Mouse (Mus musculus): ENCODE data around the gene Timm10. TPM values are rescaled to one million over a fixed set of nuclear protein-coding genes. Genes with fewer than 3 reads are reported as not detected.
A peak's percentile ranks its signal among the peaks of the same experiment; 100 is the strongest.

The Timm10 gene
- polyA plus RNA-seq, 1 experiment from 2014 or later = 83.3 TPM

DNA sequence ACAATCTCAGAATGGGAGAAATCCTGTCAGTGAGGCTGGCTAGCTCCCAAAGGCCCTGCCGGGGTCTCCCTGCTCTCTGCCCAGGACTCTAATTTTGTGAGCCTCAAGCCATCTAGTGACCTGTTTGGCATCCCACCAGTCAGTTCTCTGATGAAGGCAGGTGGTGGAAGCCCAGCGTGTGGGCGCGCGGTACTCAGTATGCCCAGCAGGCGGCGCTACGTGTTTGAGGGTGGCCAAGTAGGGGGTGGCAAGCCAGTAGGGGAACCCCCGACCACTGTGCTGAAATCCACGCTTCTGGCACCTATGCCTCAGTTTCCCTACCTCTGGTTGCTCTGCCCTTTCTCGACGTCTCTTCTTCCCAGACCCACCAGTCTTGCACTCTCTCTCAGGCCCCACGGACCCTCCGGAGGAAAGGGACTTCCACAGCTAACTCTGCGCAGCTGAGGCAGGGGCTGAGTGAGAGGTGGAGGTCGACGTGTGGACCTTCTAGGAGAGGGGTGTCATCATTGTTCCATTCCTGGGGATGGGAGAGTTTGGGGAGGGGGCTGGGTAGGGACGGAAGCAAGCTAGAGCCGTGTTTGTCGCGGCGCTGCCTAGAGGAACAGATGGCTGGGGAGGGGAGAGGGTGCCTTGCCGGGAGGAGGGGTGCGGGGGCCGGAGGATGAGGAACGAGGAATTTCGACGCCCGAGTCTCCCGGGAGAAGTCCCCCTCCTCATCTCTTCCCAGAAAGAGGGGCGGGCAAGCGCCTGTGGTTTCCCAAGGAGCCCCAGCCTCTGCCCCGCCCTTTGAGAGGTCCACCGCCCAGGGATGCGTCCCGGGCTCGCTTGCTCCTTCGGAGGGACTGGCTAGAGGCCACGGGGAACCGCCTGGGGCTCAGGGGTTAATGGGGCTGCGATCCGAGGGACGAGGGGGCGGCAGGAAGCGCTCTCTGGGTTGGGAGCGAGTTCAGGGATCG lies 39.1 kb downstream of the Timm10 start:
- peak; percentile 58 for ATAC-seq (ENCODE audit: low FRiP score)
- peak; percentile 67 for DNase-seq (ENCODE audit: low spot score)
- peaks cover 47% of the 10 kb centered on the region for H3K27me3 ChIP-seq (ENCODE audit: control insufficient read depth, insufficient read depth, low read length)

DNA sequence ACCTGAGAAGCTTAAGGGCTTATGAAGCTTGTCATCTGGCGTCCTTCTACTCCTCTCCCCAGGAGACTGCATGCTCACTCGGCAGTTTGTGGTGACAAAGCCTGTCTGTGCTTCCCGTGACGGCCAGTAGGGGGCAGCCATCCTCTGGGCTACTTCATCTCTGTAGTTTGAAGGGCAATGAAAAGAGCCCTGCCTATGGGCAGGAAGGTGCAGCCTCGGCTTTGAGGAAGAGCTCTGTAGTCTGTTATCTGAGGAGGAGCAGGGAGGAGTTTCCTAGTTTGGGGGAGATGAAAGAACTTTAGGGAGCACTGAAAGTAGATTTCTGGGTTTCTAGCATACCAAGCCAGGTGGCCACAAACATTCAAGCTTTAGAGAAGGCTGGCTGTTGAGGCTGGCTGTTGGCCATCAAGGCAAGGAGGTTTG lies 41.7 kb downstream of the Timm10 start:
- Histone ChIP-seq H3K9ac (no peak overlapping the region), H3K4me2 (replicated peaks) (no peak overlapping the region), H3K4me1 (replicated peaks; ENCODE audit: control insufficient read depth, insufficient read depth, low read length) (peaks cover 9% of the 10 kb centered on the region), H3K4me3 (replicated peaks; ENCODE audit: low read length) (no peak overlapping the region), H3K9me3 (ENCODE audit: control insufficient read depth, low read length) (no peaks in the 10 kb centered on the region), H3K27ac (no peak overlapping the region), H3K36me3 (replicated peaks; ENCODE audit: control insufficient read depth, insufficient read depth) (no peaks in the 10 kb centered on the region; the same call in 1 of the 2 replicates), H3K27me3 (ENCODE audit: control insufficient read depth, insufficient read depth, low read length) (peaks cover 73% of the 10 kb centered on the region)
- DNase-seq (ENCODE audit: low spot score) = no peak
- ATAC-seq (ENCODE audit: low FRiP score) = no peak
- 4% methylated on average over 5 of the region's 5 CpGs for WGBS

More for the DNA sequence above, 39.1 kb downstream of the Timm10 start:
- Histone ChIP-seq H3K27ac (no peak overlapping the region), H3K36me3 (replicated peaks; ENCODE audit: control insufficient read depth, insufficient read depth) (no peaks in the 10 kb centered on the region), H3K4me3 (replicated peaks; ENCODE audit: low read length) (peak overlapping the region; percentile 34), H3K4me2 (replicated peaks) (peak overlapping the region; percentile 69), H3K9me3 (ENCODE audit: control insufficient read depth, low read length) (no peaks in the 10 kb centered on the region), H3K4me1 (replicated peaks; ENCODE audit: control insufficient read depth, insufficient read depth, low read length) (peaks cover 9% of the 10 kb centered on the region), H3K9ac (peak overlapping the region; percentile 39)
- under 1% methylated on average over 43 of the region's 47 CpGs for WGBS

DNA sequence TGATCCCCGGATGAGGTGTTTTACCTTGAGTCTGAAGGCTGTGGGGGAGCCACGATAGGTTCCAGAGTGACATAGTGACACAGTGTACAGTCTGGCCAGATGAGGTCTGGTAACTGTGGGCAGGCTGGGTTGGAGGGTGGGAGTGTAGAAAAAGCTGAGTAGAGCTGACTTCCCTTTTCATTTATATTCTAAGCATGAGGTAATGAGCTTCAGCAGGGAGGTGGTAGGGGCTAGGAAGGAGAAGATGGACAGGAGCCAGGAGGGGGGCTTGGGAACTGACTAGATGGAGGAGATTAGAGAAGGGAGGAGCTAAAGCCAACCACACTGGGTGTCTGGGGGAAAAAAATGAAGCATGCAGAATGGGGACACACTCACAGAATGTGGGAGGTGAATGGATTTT lies 42.2 kb downstream of the Timm10 start:
- DNase-seq (ENCODE audit: low spot score) (no peak), ATAC-seq (ENCODE audit: low FRiP score) (no peak)
- peaks cover 9% of the 10 kb centered on the region for H3K4me1 ChIP-seq (replicated peaks; ENCODE audit: control insufficient read depth, insufficient read depth, low read length)
- no peaks in the 10 kb centered on the region for H3K9me3 ChIP-seq (ENCODE audit: control insufficient read depth, low read length)
- H3K4me3 ChIP-seq (replicated peaks; ENCODE audit: low read length) = no peak overlapping the region
- H3K36me3 ChIP-seq (replicated peaks; ENCODE audit: control insufficient read depth, insufficient read depth) = no peaks in the 10 kb centered on the region; the same call in 1 of the 2 replicates
- no peak overlapping the region for H3K9ac ChIP-seq
- H3K27ac ChIP-seq = no peak overlapping the region
- 64% methylated on average over 2 of the region's 2 CpGs for WGBS
- H3K27me3 ChIP-seq (ENCODE audit: control insufficient read depth, insufficient read depth, low read length) = peaks cover 78% of the 10 kb centered on the region
- no peak overlapping the region for H3K4me2 ChIP-seq (replicated peaks)

DNA sequence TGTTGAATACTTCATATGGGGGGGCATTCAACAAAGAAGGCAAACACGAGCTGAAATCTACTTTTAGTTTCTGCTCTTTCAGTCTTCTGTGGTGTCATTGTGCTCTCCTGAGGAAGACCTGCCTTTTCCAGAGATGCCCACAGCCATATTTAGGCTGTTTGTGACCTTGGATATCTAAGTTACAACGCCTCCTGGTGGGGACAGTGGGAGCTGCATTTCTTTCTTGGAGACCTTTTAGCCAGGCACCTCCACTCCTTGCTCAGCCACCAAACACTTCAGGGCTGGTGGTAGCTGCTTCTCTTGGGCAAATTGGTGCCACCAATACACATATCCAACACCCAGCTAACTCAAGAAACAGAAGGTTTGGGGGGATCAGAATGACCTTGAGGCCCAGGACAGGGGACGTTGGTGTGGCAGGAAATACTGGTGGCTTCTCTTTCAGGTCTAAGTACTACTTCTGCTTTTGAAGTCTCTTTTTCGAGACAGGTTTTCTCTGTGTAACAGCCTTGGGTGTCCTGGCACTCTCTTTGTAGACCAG lies 43.9 kb downstream of the Timm10 start:
- Histone ChIP-seq H3K27ac (no peak overlapping the region), H3K4me2 (replicated peaks) (no peak overlapping the region), H3K9ac (no peak overlapping the region), H3K36me3 (replicated peaks; ENCODE audit: control insufficient read depth, insufficient read depth) (no peaks in the 10 kb centered on the region; the same call in 1 of the 2 replicates), H3K4me3 (replicated peaks; ENCODE audit: low read length) (no peak overlapping the region), H3K9me3 (ENCODE audit: control insufficient read depth, low read length) (no peaks in the 10 kb centered on the region), H3K4me1 (replicated peaks; ENCODE audit: control insufficient read depth, insufficient read depth, low read length) (peaks cover 7% of the 10 kb centered on the region), H3K27me3 (ENCODE audit: control insufficient read depth, insufficient read depth, low read length) (peaks cover 91% of the 10 kb centered on the region)
- DNase-seq (ENCODE audit: low spot score) = no peak
- ATAC-seq (ENCODE audit: low FRiP score) = no peak
- 61% methylated on average over 4 of the region's 4 CpGs for WGBS

DNA sequence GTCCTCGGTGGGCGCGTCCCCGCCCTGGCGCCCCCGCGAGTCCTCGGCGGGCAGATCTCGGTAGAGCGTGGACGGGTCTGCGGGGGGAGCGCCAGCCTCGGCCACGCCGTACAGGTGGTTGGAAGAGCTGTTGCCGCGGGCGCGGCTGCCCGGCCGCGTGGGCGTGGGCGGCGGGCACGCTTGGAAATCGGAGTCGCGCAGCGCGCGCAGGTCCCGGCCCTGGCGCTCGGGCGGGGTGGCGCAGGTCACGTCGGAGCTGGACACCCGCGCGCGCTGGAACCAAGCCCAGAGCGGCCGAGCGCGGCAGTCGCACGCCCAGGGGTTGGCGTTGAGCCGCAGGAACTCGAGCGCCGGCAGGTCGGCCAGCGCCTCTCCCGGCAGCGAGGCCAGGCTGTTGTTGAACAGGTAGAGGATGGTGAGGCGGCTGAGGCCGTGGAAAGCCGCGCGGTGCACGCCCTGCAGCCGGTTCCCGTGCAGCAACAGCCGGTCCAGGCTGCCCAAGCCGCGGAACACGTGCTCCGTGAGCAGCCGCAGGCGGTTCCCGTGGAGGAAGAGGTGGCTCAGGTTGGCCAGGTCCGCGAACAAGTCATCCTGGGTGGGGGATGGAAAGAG lies 45.4 kb downstream of the Timm10 start:
- Histone ChIP-seq H3K4me2 (replicated peaks) (peak overlapping the region; percentile 91), H3K9ac (peak overlapping the region; percentile 57), H3K27me3 (ENCODE audit: control insufficient read depth, insufficient read depth, low read length) (peaks cover 78% of the 10 kb centered on the region), H3K9me3 (ENCODE audit: control insufficient read depth, low read length) (no peaks in the 10 kb centered on the region), H3K4me3 (replicated peaks; ENCODE audit: low read length) (peak overlapping the region; percentile 44), H3K4me1 (replicated peaks; ENCODE audit: control insufficient read depth, insufficient read depth, low read length) (no peaks in the 10 kb centered on the region; the same call in 1 of the 2 replicates), H3K36me3 (replicated peaks; ENCODE audit: control insufficient read depth, insufficient read depth) (no peaks in the 10 kb centered on the region; the same call in 1 of the 2 replicates), H3K27ac (no peak overlapping the region)
- ATAC-seq (ENCODE audit: low FRiP score) (peak; percentile 60), DNase-seq (ENCODE audit: low spot score) (no peak)
- under 1% methylated on average over 74 of the region's 78 CpGs for WGBS

DNA sequence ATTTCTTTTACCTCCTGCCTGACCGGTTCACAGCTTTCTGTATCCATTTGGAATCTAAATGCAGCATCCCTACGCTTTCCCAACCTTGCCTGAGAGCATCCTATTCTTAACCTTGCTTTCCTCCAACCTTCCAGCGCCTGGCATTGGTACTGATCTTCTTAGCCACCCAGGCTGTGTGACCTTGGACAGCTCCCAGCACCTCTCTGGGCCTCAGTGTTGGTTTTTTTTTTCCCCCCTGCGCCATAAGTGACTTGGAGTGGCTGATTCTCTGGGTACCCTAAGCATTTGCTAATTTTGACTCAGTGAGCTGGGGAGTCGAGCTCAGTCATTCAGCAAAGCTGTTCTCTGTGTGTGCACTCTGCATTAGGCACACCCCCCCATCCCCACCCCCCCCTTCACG lies 49.0 kb downstream of the Timm10 start:
- H3K4me2 ChIP-seq (replicated peaks) = no peak overlapping the region
- no peak overlapping the region for H3K27ac ChIP-seq
- H3K4me3 ChIP-seq (replicated peaks; ENCODE audit: low read length) = no peak overlapping the region
- no peak for DNase-seq (ENCODE audit: low spot score)
- H3K36me3 ChIP-seq (replicated peaks; ENCODE audit: control insufficient read depth, insufficient read depth) = no peaks in the 10 kb centered on the region; the same call in 1 of the 2 replicates
- peaks cover 57% of the 10 kb centered on the region for H3K27me3 ChIP-seq (ENCODE audit: control insufficient read depth, insufficient read depth, low read length)
- no peaks in the 10 kb centered on the region for H3K9me3 ChIP-seq (ENCODE audit: control insufficient read depth, low read length)
- no peak overlapping the region for H3K9ac ChIP-seq
- 49% methylated on average over 6 of the region's 6 CpGs for WGBS
- no peaks in the 10 kb centered on the region; the same call in 1 of the 2 replicates for H3K4me1 ChIP-seq (replicated peaks; ENCODE audit: control insufficient read depth, insufficient read depth, low read length)
- no peak for ATAC-seq (ENCODE audit: low FRiP score)

Other genes starting within 250 kb of the Timm10 start
- 30.7 and 34.8 TPM in 2 replicates for gene Ctnnd1, start 176.2 kb upstream of the Timm10 start, polyA plus RNA-seq (2014; fragmentation: Nextera tagmentation; extraction: Ambion mirVana)
- gene Btbd18, start 167.9 kb upstream of the Timm10 start, polyA plus RNA-seq (2014; fragmentation: Nextera tagmentation; extraction: Ambion mirVana) = 0.16 and 0.40 TPM in 2 replicates
- gene Selenoh, start 156.2 kb upstream of the Timm10 start, polyA plus RNA-seq (2014; fragmentation: Nextera tagmentation; extraction: Ambion mirVana) = 196 and 205 TPM in 2 replicates
- gene Gm28635, start 149.0 kb upstream of the Timm10 start, polyA plus RNA-seq (2014; fragmentation: Nextera tagmentation; extraction: Ambion mirVana) = not detected in 2 replicates
- gene Med19, start 148.6 kb upstream of the Timm10 start, polyA plus RNA-seq (2014; fragmentation: Nextera tagmentation; extraction: Ambion mirVana) = 59.3 and 61.3 TPM in 2 replicates
- gene Tmx2, start 147.9 kb upstream of the Timm10 start, polyA plus RNA-seq (2014; fragmentation: Nextera tagmentation; extraction: Ambion mirVana) = 316 and 341 TPM in 2 replicates
- gene Zdhhc5, start 111.8 kb upstream of the Timm10 start, polyA plus RNA-seq (2014; fragmentation: Nextera tagmentation; extraction: Ambion mirVana) = 21.9 and 22.5 TPM in 2 replicates
- gene Clp1, start 99.6 kb upstream of the Timm10 start, polyA plus RNA-seq (2014; fragmentation: Nextera tagmentation; extraction: Ambion mirVana) = 21.3 and 22.3 TPM in 2 replicates
- gene Ypel4, start 92.9 kb upstream of the Timm10 start, polyA plus RNA-seq (2014; fragmentation: Nextera tagmentation; extraction: Ambion mirVana) = 12.5 and 13.1 TPM in 2 replicates
- 2.9 and 3.4 TPM in 2 replicates for gene Gm19426, start 83.3 kb upstream of the Timm10 start, polyA plus RNA-seq (2014; fragmentation: Nextera tagmentation; extraction: Ambion mirVana)
- 36.2 and 36.3 TPM in 2 replicates for gene Serping1, start 51.6 kb upstream of the Timm10 start, polyA plus RNA-seq (2014; fragmentation: Nextera tagmentation; extraction: Ambion mirVana)
- 18.6 and 24.0 TPM in 2 replicates for gene Ube2l6, start 28.2 kb upstream of the Timm10 start, polyA plus RNA-seq (2014; fragmentation: Nextera tagmentation; extraction: Ambion mirVana)
- gene Smtnl1, start 4.3 kb upstream of the Timm10 start, polyA plus RNA-seq (2014; fragmentation: Nextera tagmentation; extraction: Ambion mirVana) = not detected in 2 replicates
- gene Slc43a1, start 11.9 kb downstream of the Timm10 start, polyA plus RNA-seq (2014; fragmentation: Nextera tagmentation; extraction: Ambion mirVana) = 1.5 and 1.6 TPM in 2 replicates
- gene Rtn4rl2, start 59.7 kb downstream of the Timm10 start, polyA plus RNA-seq (2014; fragmentation: Nextera tagmentation; extraction: Ambion mirVana) = 3.8 and 4.5 TPM in 2 replicates
- 4.8 and 4.9 TPM in 2 replicates for gene Slc43a3, start 109.6 kb downstream of the Timm10 start, polyA plus RNA-seq (2014; fragmentation: Nextera tagmentation; extraction: Ambion mirVana)
- not detected in 2 replicates for gene Prg2, start 153.5 kb downstream of the Timm10 start, polyA plus RNA-seq (2014; fragmentation: Nextera tagmentation; extraction: Ambion mirVana)
- gene Prg3, start 161.2 kb downstream of the Timm10 start, polyA plus RNA-seq (2014; fragmentation: Nextera tagmentation; extraction: Ambion mirVana) = not detected in 2 replicates
- gene Ssrp1, start 210.2 kb downstream of the Timm10 start, polyA plus RNA-seq (2014; fragmentation: Nextera tagmentation; extraction: Ambion mirVana) = 169 and 178 TPM in 2 replicates
- gene P2rx3, start 210.5 kb downstream of the Timm10 start, polyA plus RNA-seq (2014; fragmentation: Nextera tagmentation; extraction: Ambion mirVana) = 2.9 and 4.1 TPM in 2 replicates
- 6.1 and 6.5 TPM in 2 replicates for gene Tnks1bp1, start 221.0 kb downstream of the Timm10 start, polyA plus RNA-seq (2014; fragmentation: Nextera tagmentation; extraction: Ambion mirVana)

Measured in hindbrain, embryonic 14.5 days (tissue).